Mouse (Mus musculus) activated CD4-positive, CD25-positive, alpha-beta regulatory T cell, adult 4 months (primary cell): ENCODE data around the gene Prm1. TPM values are rescaled to one million over a fixed set of nuclear protein-coding genes. Genes with fewer than 3 reads are reported as not detected.

ENCODE experiments used
- polyA plus RNA-seq, 2 experiments: library from polyadenylated mRNA; unstranded; fragments of 100-300 nt; shearing (Covaris generic); gene quantifications; one replicate each; pipeline ENCODE4 v1.2.1; 2017

The Prm1 gene
- polyA plus RNA-seq, 2 experiments from 2014 or later = 0.77 TPM; not detected in 1

Other genes starting within 250 kb of the Prm1 start
- gene Socs1, start 20.3 kb downstream of the Prm1 start, polyA plus RNA-seq = 1 to 10 TPM; 4.0 to 4.6 TPM
- 1 to 10 TPM; 5.7 to 6.3 TPM for gene Tnp2, start 17.2 kb downstream of the Prm1 start, polyA plus RNA-seq
- gene Prm3, start 14.9 kb downstream of the Prm1 start, polyA plus RNA-seq = not detected
- gene Prm2, start 9.7 kb downstream of the Prm1 start, polyA plus RNA-seq = not detected
- gene Gm11172, start 7.1 kb upstream of the Prm1 start, polyA plus RNA-seq = not detected
- gene Rmi2, start 29.2 kb upstream of the Prm1 start, polyA plus RNA-seq = 1 to 10 TPM; 1.3 to 1.9 TPM